Mouse (Mus musculus) embryonic facial prominence, embryonic 15.5 days (tissue): ENCODE data around the gene CN725425. TPM values are rescaled to one million over a fixed set of nuclear protein-coding genes. Genes with fewer than 3 reads are reported as not detected.

Experiments
- ATAC-seq: fragments of 200-750 bp; cut with Nextera tagmentation; 2 replicates; pipeline ENCODE4 v1.8.0; 2017; ENCODE audit warnings: low read depth, moderate TSS enrichment; ENCODE audit not compliant: insufficient number of reproducible peaks, low FRiP score, low TSS enrichment
- H3K27ac ChIP-seq: fragments of 300-500 bp; sonication (generic); replicated peaks from 2 replicates; pipeline ENCODE4 v1.5.1; 2015; ENCODE audit warnings: mild to moderate bottlenecking, inconsistent platforms
- H3K27me3 ChIP-seq: fragments of 300-500 bp; sonication (generic); 2 replicates; pipeline ENCODE4 v1.6.1; 2015; ENCODE audit warnings: inconsistent platforms
- H3K36me3 ChIP-seq: fragments of 300-500 bp; sonication (generic); 2 replicates; pipeline ENCODE4 v1.6.1; 2015; ENCODE audit warnings: mild to moderate bottlenecking, inconsistent platforms
- H3K4me1 ChIP-seq: fragments of 300-500 bp; sonication (generic); 2 replicates; pipeline ENCODE4 v1.6.1; 2015; ENCODE audit warnings: inconsistent platforms
- H3K4me2 ChIP-seq: fragments of 300-500 bp; sonication (generic); replicated peaks from 2 replicates; pipeline ENCODE4 v1.6.1; 2015; ENCODE audit warnings: mild to moderate bottlenecking, inconsistent platforms
- H3K4me3 ChIP-seq: fragments of 300-500 bp; sonication (generic); replicated peaks from 2 replicates; pipeline ENCODE4 v1.5.1; 2015; ENCODE audit warnings: mild to moderate bottlenecking, inconsistent platforms
- H3K9ac ChIP-seq: fragments of 300-500 bp; sonication (generic); 2 replicates; pipeline ENCODE4 v1.6.1; 2015; ENCODE audit warnings: inconsistent platforms
- H3K9me3 ChIP-seq: fragments of 300-500 bp; sonication (generic); replicated peaks from 2 replicates; pipeline ENCODE4 v1.6.1; 2016; ENCODE audit warnings: inconsistent platforms
- WGBS: fragments of 180-500 bp; shearing (Covaris S2); methylation state at CpG from one replicate; pipeline ENCODE4 v1.1.7; 2015; 5-methylcytosine and 5-hydroxymethylcytosine counted together
- polyA plus RNA-seq: library from polyadenylated mRNA; unstranded; fragments of >200 nt; fragmentation: Nextera tagmentation; extraction: Ambion mirVana; gene quantifications from 2 replicates; pipeline ENCODE4 v1.2.1, GENCODE M21; 2015

CN725425 gene
- polyA plus RNA-seq, 1 experiment from 2014 or later, result not detected

DNA sequence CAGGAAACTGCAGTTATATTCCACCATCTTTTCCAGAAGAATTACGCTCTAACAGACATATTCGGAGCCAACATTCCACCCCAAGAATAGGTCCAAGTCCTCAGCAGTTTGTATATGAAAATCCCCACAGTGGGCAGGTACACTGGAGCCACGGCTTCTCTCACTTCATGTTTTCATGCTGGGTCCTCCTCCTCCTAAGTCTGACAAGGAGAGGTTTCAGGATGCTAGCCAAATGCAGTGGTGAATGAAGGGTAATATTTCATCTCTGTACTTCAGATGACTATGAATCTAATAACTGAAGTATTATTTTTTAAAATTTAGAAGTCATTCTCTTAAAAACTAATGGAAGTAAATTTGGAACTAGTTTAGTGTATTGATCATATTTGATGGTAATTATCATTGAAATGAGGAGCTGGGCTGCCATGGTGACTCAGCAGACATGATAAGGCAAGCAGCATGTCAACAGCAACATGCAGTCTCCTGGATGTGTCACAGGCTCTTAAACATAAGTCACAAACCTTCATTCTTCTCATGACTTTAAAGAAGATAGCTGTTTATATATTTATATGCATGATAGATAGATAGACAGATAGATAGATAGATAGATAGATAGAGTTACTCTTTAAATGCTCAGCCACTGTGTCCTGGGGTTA lies 41.5 kb downstream of the CN725425 start:
- ATAC-seq, result no peak
- WGBS, result 88% methylated on average over 3 of the region's 3 CpGs

DNA sequence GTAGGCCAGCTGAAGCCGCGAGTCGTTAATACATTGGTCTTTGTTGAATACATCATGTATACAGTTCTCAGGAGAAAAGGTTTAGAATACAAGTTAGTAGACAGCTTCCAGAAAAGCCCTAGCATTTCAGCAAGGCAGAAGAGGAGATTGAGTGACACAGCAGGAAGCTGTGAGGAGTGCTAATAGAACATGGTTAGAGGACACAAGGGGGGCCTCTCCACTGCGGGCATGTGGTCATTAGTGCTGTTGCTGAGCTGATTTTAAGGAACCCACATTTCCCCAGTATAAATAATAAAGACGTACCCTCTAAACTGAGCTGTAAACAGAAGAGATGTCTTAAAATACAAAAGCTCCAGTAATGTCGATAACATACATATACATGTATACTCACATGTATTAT lies 51.5 kb downstream of the CN725425 start:
- H3K4me2 ChIP-seq, result no peak overlapping the region
- no peaks in the 10 kb centered on the region for H3K9me3 ChIP-seq
- no peaks in the 10 kb centered on the region for H3K4me1 ChIP-seq
- H3K36me3 ChIP-seq, result no peaks in the 10 kb centered on the region
- WGBS, result 80% methylated on average over 6 of the region's 6 CpGs
- H3K27me3 ChIP-seq, result no peaks in the 10 kb centered on the region
- no peak overlapping the region for H3K27ac ChIP-seq
- no peak for ATAC-seq
- no peak overlapping the region for H3K4me3 ChIP-seq
- no peak overlapping the region for H3K9ac ChIP-seq

More for the DNA sequence above, 41.5 kb downstream of the CN725425 start:
- no peak overlapping the region for H3K4me2 ChIP-seq
- H3K4me3 ChIP-seq, result no peak overlapping the region
- no peaks in the 10 kb centered on the region for H3K4me1 ChIP-seq
- H3K9me3 ChIP-seq, result no peaks in the 10 kb centered on the region
- H3K27ac ChIP-seq, result no peak overlapping the region
- H3K36me3 ChIP-seq, result no peaks in the 10 kb centered on the region
- no peak overlapping the region for H3K9ac ChIP-seq
- no peaks in the 10 kb centered on the region for H3K27me3 ChIP-seq

DNA sequence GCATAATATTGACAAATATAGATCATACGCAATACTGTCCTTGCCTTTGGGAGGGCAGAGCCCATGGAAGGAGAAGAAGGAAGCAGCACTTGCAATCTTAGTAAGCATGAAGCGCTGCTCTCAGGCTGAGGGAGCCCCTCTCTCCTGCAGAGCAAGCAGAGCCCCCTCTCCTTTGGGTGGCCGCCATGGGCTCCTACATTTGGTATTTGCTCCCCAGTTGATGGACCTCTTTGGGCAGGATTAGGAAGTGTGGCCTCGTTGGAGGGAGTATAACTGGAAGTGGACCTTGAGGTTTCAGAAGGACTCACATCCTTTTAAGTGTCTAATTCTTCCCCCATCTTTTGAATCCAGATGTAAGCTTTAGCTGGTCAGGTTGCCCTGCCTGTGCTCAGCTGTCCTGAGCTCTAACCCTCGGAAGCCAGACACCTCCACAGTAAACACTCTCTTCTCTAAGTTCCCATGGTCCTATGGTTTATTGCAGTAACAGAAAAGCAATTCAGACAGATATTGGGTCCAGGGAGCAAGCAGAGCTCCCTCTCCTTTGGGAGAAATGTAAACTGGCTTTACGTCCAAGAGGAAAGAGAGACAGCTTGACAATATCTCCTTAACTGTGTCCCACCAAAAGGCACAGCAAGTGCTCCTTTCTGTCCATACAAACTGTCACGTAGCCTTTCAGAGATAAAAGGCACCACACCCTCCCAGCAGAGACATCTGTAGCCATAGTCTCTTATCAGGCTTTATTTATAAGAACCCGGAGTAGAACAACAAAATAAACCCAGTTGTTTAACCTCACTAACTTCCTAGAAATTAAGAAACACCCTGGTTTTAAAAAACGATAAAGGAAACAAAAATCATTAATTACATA lies 52.5 kb downstream of the CN725425 start:
- Histone ChIP-seq H3K27ac (no peak overlapping the region), H3K36me3 (no peaks in the 10 kb centered on the region), H3K4me1 (no peaks in the 10 kb centered on the region), H3K4me3 (no peak overlapping the region), H3K4me2 (no peak overlapping the region), H3K9me3 (no peaks in the 10 kb centered on the region), H3K9ac (no peak overlapping the region), H3K27me3 (no peaks in the 10 kb centered on the region)
- no peak for ATAC-seq
- WGBS, result 81% methylated on average over 9 of the region's 9 CpGs

GRCm38 (mm10) chr15:91252956-91253355 lies 53.7 kb downstream of the CN725425 start:
- Histone ChIP-seq H3K4me3 (no peak overlapping the region), H3K4me2 (no peak overlapping the region), H3K9ac (no peak overlapping the region), H3K27me3 (no peaks in the 10 kb centered on the region), H3K27ac (no peak overlapping the region), H3K36me3 (no peaks in the 10 kb centered on the region), H3K4me1 (no peaks in the 10 kb centered on the region), H3K9me3 (no peaks in the 10 kb centered on the region)
- 43% methylated on average over 8 of the region's 8 CpGs for WGBS
- ATAC-seq, result no peak

- H3K27me3 ChIP-seq, result no peaks in the 10 kb centered on the region
- no peaks in the 10 kb centered on the region for H3K9me3 ChIP-seq
- WGBS, result 68% methylated on average over 2 of the region's 2 CpGs
- no peak overlapping the region for H3K4me3 ChIP-seq
- ATAC-seq, result no peak
- H3K36me3 ChIP-seq, result no peaks in the 10 kb centered on the region
- H3K4me2 ChIP-seq, result no peak overlapping the region
- no peak overlapping the region for H3K9ac ChIP-seq
- H3K4me1 ChIP-seq, result no peaks in the 10 kb centered on the region
- no peak overlapping the region for H3K27ac ChIP-seq
Observed at GRCm38 (mm10) chr15:91255308-91255707, 56.0 kb downstream of the CN725425 start.

GRCm38 (mm10) chr15:91257140-91257539 lies 57.8 kb downstream of the CN725425 start:
- H3K9me3 ChIP-seq, result no peaks in the 10 kb centered on the region
- H3K9ac ChIP-seq, result no peak overlapping the region
- no peak overlapping the region for H3K27ac ChIP-seq
- H3K4me1 ChIP-seq, result no peaks in the 10 kb centered on the region
- no peaks in the 10 kb centered on the region for H3K36me3 ChIP-seq
- no peaks in the 10 kb centered on the region for H3K27me3 ChIP-seq
- 45% methylated on average over 11 of the region's 11 CpGs for WGBS
- no peak overlapping the region for H3K4me2 ChIP-seq
- ATAC-seq, result no peak
- no peak overlapping the region for H3K4me3 ChIP-seq

- Histone ChIP-seq H3K9ac (no peak overlapping the region), H3K27ac (no peak overlapping the region), H3K4me2 (no peak overlapping the region), H3K4me3 (no peak overlapping the region), H3K36me3 (no peaks in the 10 kb centered on the region), H3K4me1 (no peaks in the 10 kb centered on the region), H3K27me3 (no peaks in the 10 kb centered on the region), H3K9me3 (no peaks in the 10 kb centered on the region)
- 72% methylated on average over 5 of the region's 5 CpGs for WGBS
- no peak for ATAC-seq
Observed at GRCm38 (mm10) chr15:91260578-91260977, 61.3 kb downstream of the CN725425 start.

DNA sequence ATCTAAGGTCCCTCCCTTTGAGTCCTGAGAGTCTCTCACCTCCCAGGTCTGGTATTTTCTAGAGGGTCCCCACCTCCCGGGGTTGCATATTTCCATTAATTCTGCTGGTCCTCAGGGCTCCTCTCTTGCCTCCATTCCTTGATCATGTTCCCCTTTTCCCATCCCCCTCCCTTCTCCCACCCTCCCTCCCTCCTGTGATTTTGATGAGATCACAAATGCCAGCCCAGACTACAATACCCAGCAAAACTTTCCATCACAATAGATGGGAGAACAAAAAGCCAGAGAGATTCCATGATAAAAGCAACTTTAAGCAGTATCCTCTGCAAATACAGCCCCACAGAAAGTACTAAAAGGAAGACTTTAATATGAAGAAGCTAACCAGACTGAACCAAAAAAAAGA lies 64.6 kb downstream of the CN725425 start:
- H3K9ac ChIP-seq, result no peak overlapping the region
- H3K36me3 ChIP-seq, result no peaks in the 10 kb centered on the region
- no peak overlapping the region for H3K4me3 ChIP-seq
- H3K9me3 ChIP-seq, result no peaks in the 10 kb centered on the region
- WGBS, result 78% methylated on average over 1 of the region's 1 CpGs
- H3K4me2 ChIP-seq, result no peak overlapping the region
- no peak overlapping the region for H3K27ac ChIP-seq
- H3K27me3 ChIP-seq, result no peaks in the 10 kb centered on the region
- no peaks in the 10 kb centered on the region for H3K4me1 ChIP-seq
- ATAC-seq, result no peak

- ATAC-seq, result no peak
- 85% methylated on average over 4 of the region's 4 CpGs for WGBS
- H3K4me3 ChIP-seq, result no peak overlapping the region
- H3K4me1 ChIP-seq, result no peaks in the 10 kb centered on the region
- no peak overlapping the region for H3K9ac ChIP-seq
- no peak overlapping the region for H3K4me2 ChIP-seq
- H3K27ac ChIP-seq, result no peak overlapping the region
- no peaks in the 10 kb centered on the region for H3K9me3 ChIP-seq
- H3K27me3 ChIP-seq, result no peaks in the 10 kb centered on the region
- H3K36me3 ChIP-seq, result no peaks in the 10 kb centered on the region
Observed at GRCm38 (mm10) chr15:91268532-91268931, 69.2 kb downstream of the CN725425 start.

- no peak for ATAC-seq
- Histone ChIP-seq H3K27ac (no peak overlapping the region), H3K4me1 (no peaks in the 10 kb centered on the region), H3K4me2 (no peak overlapping the region), H3K9me3 (no peaks in the 10 kb centered on the region), H3K36me3 (no peaks in the 10 kb centered on the region), H3K27me3 (no peaks in the 10 kb centered on the region), H3K9ac (no peak overlapping the region), H3K4me3 (no peak overlapping the region)
- 57% methylated on average over 3 of the region's 3 CpGs for WGBS
Observed at GRCm38 (mm10) chr15:91275961-91276360, 76.7 kb downstream of the CN725425 start.

DNA sequence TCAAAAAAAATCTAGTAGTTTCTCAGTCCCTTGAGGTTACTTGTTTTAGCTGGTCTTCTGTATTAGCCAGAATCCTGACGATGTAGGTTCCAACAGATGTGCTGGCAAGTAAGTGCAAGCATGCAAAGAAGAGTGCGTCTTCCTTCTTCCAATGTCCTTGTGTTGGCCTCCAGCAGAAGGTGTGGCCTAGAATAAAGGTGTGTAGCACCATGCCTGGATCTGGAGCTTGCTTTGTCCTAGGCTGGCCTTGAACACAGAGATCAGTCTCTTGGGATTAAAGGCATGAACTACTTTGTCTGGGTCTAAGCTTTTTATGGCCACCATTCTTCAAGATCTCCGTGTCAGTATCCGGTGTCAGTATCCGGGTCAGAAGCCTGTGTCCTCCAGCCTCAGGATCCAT lies 80.3 kb downstream of the CN725425 start:
- Histone ChIP-seq H3K9ac (no peak overlapping the region), H3K4me1 (no peaks in the 10 kb centered on the region), H3K4me3 (no peak overlapping the region), H3K27ac (no peak overlapping the region), H3K4me2 (no peak overlapping the region), H3K27me3 (no peaks in the 10 kb centered on the region), H3K36me3 (no peaks in the 10 kb centered on the region), H3K9me3 (no peaks in the 10 kb centered on the region)
- WGBS, result 86% methylated on average over 5 of the region's 5 CpGs
- no peak for ATAC-seq
